Mouse (Mus musculus) kidney, adult 2 months (tissue): ENCODE results near the gene Cerkl.

ENCODE experiments used
- CTCF ChIP-seq: fragments of 200-500 bp; conservative IDR thresholded peaks from 2 replicates; pipeline ENCODE4 v1.5.1; 2011; ENCODE audit warnings: low read depth, mild to moderate bottlenecking, control low read depth, low read length, moderate library complexity, mixed read lengths; ENCODE audit not compliant: insufficient read depth, insufficient read length
- POLR2A ChIP-seq: fragments of 200-500 bp; IDR thresholded peaks from one replicate; pipeline ENCODE4 v1.6.1; 2011; ENCODE audit warnings: low read depth, low read length, control low read depth

- no peak for TF ChIP-seq CTCF
- TF ChIP-seq POLR2A = no peak
Measured at GRCm38 (mm10) chr2:79460586-79460985, 4.0 kb upstream of the Cerkl start.
